Mouse (Mus musculus): ENCODE measurements around the gene Zc3h12a.
A peak's percentile ranks its signal among the peaks of the same experiment; 100 is the strongest.

The Zc3h12a gene

GRCm38 (mm10) chr4:125144211-125144610 is 16.6 kb upstream of the Zc3h12a start:
- no peak for DNase-seq

DNA sequence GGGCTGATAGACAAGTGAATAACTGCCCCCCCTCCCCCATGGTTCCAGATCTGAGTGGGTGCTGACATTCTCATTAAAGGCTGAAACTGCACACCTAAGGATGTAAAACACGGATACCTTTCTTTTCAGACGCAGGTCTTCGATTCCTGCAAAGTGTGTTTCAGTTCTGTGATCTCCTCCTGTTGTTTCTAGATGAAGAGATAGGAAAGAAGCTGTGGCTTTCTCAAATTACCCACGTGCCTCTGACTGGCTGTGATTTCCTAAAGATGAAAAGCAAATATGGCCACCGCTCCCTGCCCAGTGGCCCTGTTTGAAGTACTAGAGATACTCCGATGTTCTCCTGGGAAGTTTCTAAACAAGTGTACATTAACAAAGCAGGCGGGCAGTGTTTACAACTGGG is 10.7 kb upstream of the Zc3h12a start:
- DNase-seq = no peak

- no peak for DNase-seq
Observed at GRCm38 (mm10) chr4:125136303-125136888, 8.8 kb upstream of the Zc3h12a start.

DNA sequence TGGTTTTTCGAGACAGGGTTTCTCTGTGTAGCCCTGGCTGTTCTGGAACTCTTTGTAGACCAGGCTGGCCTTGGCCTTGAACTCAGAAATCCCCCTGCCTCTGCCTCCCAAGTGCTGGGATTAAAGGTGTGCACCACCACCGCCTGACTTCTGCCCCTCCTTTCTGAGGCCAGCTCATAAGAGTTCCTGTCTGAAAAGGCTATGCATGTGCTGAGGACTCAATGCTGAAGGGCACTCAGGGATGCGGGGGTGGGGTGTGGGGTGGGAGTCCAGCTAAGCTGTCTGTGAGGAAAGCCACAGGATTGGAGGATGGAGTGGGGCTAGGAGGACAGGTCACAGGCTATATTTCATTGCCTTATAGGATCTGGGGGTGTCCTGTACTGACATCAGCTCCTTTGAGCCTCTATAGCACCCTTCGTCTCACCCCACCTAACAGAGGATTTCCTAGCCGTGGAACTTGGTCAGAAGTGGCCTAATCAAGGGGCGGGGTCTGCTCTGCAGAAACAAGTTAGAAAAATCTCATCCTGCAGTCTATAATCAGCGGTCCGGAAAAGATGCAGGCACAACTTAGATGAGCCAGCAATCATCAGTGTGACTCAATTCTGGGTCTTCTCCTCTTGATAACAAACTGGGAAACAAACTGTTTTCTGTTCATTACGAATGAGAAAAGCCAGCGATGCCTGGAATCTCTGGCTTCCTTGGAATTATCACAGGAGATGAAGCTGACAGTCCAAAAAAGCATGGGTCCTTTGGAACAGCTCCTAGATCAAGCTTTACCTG is 7.6 kb upstream of the Zc3h12a start:
- no peak for DNase-seq

DNA sequence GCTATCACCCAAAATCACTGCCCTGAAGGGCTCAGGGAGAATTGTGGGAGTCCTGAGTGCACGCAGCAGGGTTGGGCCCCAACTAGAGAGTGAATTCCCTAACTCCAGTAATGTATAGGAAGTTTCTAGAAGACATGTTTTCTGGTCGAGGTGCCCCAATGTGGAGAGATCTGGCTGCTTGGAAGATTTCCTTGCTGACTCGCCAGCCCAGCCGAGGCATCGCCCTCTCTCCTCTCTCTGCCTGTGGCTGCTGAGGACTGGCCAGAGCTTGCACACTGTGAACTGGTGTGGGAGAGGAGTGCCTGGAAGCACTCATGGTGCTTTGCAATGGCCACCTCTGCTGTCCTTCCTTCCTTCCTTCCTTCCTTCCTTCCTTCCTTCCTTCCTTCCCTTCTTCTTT is 7.0 kb upstream of the Zc3h12a start:
- no peak for DNase-seq

- no peak for DNase-seq
Observed at GRCm38 (mm10) chr4:125134192-125134591, 6.6 kb upstream of the Zc3h12a start.

- peak; percentile 78 for DNase-seq
Observed at GRCm38 (mm10) chr4:125132394-125132793, 4.8 kb upstream of the Zc3h12a start.

DNA sequence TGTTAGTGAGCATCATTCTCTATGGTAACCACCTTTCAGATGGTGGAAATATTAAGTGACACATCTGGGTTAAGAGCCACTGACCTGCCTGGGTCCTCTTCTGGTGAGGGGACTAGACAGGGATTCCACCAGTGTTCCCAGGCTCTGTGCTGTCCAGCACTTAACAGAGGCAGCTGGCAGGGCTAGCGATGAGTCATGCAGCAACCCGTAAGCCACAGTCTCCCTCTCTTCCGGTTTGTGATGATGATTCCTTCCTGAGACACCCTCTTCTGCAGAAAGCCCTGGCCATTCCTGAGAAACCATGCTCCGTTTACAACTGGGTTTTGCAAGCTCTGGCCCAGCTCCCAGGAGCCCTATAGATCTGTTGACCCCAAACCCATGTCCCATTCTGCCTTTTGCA is 3.9 kb upstream of the Zc3h12a start:
- no peak for DNase-seq

GRCm38 (mm10) chr4:125126761-125127160 is 879 bp downstream of the Zc3h12a start:
- no peak for DNase-seq

GRCm38 (mm10) chr4:125126186-125126585 is 1.5 kb downstream of the Zc3h12a start:
- DNase-seq = no peak

DNA sequence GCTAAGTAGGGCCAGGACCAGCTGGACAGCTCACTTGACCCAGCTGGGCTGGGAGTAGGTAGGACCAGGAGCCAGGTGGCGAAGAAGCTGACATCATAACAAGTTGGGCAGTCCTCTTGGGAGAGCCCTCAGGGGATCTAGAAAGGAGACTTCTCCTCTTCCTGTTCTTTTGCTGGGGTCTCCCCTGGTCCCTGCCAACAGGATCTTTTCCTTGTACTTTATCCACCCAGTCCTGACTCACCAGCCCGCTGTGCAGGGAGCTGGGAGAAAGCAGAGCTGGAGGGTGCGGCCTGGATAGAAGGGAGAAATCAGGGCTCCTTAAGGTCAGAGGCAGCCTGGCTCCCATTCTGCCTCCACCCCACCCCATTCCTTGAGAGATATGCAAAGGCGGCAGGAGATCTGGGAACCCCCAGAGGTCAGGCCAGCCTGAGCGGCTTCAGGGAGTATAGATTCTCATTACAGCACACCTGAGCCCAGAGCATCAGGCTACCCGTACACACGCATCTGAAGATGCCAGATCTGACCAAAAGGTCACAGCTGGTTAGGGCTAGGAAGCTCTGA is 2.2 kb downstream of the Zc3h12a start:
- DNase-seq = no peak

DNA sequence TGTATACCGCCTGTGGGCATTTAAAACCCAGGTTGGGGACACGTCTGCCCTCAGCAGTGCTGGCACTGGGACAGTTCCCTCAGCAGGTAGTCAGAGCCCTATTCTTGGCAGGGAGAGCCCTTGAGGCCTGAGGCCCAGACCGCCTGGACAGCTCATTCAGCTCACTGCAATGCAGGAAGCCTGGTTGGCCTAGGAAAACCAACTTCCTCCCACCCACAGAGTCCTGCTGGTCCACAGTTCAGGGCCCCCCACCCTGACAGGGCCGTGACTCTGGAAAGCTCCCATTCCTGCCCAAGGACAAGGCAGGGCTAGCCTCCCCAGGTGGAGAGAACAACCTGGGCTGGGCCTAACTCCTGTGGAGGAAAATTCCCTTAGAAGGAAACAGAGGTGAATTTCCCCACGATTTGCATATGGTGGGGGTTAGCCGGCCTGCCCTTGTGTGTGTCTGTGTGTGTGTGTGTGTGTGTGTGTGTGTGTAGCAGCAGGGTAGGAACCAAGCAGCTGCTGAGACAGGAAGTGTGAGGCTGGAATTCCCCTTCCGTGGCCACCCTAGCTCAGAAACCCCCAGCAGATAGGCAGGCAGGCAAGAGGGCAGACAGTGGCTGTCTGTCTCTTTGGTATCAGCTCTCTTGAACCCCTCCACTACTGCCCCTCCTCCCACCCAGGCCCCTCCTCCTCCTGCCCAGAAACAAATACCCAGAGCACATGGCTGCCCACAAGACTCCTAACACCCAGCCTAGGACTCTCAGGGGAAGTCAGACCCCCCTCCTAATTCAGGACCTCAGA is 3.0 kb downstream of the Zc3h12a start:
- DNase-seq = peak; percentile 78

GRCm38 (mm10) chr4:125123279-125123671 is 4.4 kb downstream of the Zc3h12a start:
- peak; percentile 28 for DNase-seq

DNA sequence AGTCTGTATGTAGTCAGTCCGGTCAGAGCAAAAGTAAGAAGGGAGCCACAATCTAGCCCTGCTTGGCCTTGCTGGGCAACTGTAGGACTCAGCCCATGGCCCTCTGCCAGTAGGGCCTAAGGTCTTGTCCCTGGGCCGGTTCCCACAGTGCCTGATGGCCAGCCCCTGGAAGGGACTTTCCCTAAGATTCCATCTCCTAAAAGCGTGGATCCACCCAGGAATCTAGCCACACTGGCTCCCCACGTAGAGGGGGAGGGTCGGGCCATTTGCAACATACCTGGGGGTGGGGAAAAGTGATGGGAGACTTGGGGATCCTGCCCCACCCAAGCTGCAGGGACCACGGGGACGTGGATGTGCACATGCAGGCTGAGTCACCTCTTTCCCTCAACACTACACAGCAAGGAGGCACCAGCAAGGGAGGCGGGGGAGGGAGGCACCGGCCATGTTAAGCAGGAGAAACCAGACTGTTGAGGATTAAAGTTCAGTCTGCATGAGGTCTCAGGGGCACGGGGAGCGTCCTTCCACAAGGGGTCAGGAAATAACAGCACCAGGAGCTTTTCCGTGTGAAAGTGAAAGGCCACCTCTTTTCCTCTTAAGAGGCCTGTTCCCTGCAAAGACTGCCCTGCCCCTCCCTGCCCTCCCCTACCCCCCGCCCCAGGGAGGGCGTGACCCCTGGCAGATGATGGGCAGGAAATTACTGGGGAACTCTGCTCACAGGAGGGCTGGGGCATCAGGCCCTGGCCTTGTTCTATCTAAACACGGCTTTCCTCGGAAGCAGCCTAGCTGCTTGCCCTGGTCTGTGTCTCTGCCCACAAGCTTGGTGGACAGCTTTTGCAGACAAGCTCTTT is 5.0 kb downstream of the Zc3h12a start:
- peak; percentile 57 for DNase-seq

DNA sequence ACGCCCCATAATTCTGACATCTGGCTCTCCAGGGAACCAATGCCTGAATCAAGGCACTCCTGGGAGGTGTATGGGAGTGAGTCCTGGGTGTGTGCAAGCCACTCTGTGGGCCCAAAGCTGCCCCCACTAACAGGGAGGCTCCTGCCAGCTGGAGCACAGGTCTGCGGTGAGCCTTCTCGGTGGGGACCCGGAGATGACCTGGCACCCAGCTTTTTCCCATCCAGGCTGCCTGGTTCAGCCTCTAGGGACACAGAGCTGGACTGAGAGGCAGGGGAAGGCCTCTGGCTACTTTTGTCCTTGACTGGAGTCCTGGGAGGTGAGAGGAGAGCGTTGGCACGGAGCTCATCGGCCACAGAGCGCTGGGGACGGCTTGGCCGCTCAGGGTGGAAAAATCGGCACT is 7.9 kb downstream of the Zc3h12a start:
- no peak for DNase-seq

DNA sequence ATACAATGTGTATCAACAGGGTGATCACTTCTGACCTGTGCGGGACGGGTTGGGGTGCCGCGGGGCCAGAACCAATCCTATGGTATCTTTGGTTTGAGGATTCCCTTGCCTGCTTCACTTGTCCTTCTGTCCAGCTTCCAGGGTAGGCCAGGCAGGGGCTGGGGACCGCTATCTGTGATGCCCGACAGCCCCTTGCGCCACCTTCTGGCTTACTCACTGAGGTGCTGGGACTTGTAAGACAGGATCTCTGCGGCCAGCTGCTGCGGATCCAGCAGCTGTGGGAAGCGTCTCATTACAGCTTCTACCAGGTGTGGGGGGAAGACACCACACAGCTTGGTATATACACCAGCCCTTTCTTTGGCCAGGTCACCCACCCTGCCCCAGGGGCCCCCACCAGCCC is 8.6 kb downstream of the Zc3h12a start:
- DNase-seq = peak; percentile 49

DNA sequence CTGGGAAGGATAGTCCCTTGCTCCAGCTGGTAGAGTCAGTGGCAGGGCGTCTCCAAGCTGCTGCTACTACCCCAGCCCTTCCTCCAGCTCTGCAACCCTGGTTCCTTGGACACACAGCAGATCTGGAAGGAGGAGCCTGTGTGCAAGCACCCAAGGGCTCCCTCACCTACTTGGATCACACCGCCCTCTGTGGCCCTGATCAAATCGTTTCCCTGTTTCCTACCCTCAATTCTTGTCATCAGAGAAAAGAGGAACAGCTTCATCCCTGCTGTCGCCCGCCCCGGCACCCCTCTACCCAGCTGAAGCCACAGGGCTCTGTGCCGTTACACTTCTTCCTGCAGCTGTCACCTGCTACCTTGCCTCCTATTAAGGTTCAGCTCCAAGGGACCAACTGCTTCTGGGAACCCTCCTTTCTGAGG is 9.7 kb downstream of the Zc3h12a start:
- DNase-seq = peak; percentile 76

DNA sequence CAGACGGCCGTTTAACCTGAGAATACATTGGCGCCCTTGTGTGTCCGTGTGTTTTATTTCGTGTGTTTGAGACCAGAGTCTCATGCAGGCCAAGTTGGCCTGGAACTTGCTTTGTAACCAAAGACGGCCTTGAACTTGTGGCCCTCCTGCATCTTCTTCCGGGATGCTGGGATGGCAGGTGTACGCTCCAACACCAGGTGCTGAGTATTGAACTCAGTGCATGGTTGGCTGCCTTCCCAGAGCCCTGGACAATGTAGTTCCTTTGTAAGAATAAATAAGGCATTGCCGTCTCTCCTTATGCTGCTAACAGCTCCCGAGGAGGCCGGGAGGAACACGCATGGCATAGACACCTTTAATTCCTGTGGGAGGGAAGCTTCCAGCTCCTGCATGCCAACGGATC is 10.7 kb downstream of the Zc3h12a start:
- no peak for DNase-seq

GRCm38 (mm10) chr4:125116090-125116861 is 11.4 kb downstream of the Zc3h12a start:
- peak; percentile 35 for DNase-seq

- DNase-seq = no peak
Observed at GRCm38 (mm10) chr4:125115710-125116089, 11.9 kb downstream of the Zc3h12a start.

DNA sequence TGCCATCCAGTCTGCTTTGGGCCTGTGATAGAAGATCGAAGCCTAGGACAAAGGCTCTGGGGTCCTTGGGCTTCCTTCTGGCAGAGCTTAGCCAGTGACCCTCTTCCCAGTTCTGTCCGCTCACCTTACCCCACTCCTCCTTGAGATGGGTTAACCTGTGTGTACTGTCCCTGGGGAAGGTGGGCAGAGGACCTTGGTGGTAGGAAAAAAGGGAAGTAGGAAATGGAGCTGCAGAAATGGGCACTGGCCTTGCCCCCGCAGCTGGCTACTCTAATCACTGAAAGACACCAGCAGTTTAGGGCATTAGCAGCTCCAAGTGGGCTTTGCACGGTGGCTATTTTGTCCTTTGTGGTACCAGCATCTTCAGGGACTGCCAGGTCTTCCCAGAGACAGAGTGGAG is 12.6 kb downstream of the Zc3h12a start:
- DNase-seq = no peak

- DNase-seq = peak; percentile 89
Observed at GRCm38 (mm10) chr4:125114638-125115037, 13.0 kb downstream of the Zc3h12a start.

Measured in thymus, postnatal 14 days (tissue).